Mouse (Mus musculus): ENCODE data around the gene R3hdm2.

- TF ChIP-seq CTCF (IDR thresholded peaks at IDR 0.05; ENCODE audit: borderline replicate concordance, control insufficient read depth, extremely low read depth, insufficient read depth, low read length, poor library complexity) (no peak), POLR2A (IDR thresholded peaks at IDR 0.05; ENCODE audit: control insufficient read depth, extremely low read depth, insufficient read depth, low read length, poor library complexity) (no peak)
These were observed 43.2 kb upstream of the R3hdm2 start for GRCm38 (mm10) chr10:127336952-127337351.

Data from thymus, adult 2 months (tissue).